Mouse (Mus musculus) thymus, postnatal 0 days (tissue): ENCODE measurements at regions not wholly inside any gene's neighbourhood (a gene's known extent, or its start where the extent isn't known, plus 50 kb on each side); places are given as distances from the start of the nearest gene placed in this dataset.
A peak's percentile ranks its signal among the peaks of the same experiment; 100 is the strongest.
"Not testable (repeated sequence)": the region's sequence is repeated elsewhere in the genome, so short reads cannot be mapped to it uniquely, and the experiment has no call there.

Experiments used
- DNase-seq: peaks from one replicate; pipeline ENCODE4 v3.0.0-alpha.2; 2015; ENCODE audit warnings: low spot score

DNA sequence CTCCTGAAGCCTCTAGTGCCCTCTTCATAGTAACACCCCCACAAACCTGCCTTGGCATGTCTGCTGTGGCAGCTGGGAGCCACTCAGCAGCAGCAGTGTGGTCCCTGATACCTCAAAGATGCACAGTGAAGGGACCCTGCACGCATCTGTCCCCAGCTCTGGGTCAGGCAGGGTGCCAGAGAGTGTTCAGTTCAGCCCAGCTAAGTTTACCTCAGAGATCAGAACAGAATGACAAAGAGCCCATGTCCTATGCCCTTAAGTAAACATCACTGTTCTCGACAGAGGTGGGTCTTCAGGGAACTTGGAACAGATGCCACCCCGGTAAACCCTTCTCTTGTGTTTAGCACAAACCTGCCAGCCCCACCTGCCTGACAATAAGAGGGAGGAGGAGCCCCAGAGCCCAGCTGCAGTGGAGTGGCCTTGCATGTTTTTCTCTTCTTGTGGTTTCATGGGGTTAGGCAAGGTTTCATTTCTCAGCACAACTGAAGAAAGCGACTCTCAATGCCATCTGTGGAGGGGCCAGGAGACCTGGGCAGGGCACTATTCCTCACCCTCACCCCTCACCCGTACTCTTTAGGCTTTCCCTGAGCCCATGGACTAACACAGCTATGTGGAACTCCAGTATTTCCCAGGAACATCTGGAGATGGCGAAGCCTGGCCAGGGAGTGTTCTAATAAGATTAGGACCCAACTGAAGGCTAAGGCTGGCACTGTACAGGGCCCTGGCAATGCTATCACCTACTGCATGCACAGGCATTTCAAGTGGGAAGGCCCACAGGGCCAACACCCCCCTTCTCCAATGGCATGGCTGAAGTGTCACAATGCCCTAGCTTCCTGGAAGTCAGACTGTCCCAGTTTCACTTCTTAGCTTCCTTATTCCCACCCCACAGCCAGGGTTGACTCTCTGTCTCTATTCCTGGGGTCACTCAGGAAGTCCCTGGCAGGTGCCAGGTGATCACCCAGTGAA lies 60.6 kb upstream of the Klf13 start:
- DNase-seq: peak; percentile 94

DNA sequence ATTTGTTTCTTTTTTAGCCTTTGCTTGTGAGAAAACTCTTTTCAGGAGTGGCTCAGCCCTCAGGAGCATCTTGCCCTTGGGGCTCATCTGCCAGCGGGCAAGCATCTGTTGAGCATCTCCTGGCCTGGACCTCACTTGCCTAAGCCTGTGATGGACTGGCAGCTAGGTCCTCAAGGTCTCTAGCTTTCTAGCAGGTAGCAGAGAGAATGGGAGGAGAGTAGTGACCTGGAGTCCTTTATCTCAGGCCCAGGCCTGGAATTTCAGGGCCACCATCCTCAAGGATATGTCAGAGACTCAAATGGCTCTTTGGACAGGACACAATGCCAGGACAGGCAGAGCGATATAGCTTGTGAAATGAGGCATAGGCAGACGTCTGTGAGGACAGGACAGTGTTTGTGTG lies 59.3 kb upstream of the Klf13 start:
- no peak for DNase-seq

DNA sequence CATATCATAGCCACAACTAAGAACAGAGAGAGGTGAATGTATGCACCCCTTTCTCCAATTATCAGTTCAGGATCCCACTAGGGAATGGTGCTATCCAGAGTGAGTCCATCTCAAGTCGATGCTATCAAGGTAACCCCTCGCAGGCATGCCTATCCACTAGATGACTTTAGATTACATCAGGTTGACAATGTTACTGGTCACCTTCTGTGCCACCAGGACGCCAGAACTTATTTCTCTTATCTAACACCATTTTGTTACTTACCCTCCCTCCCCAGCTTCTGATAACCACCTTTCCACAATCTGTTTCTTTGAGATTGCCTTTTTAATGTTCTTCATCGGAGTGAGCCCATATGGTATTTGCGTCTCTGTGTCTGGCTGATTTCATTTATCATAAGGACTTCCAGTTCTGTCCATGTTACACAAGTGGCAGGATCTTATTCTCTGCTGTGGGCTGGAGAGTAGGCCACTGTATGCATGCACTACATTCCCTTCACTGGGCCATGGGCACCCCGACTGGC lies 57.9 kb upstream of the Klf13 start:
- DNase-seq: no peak

DNA sequence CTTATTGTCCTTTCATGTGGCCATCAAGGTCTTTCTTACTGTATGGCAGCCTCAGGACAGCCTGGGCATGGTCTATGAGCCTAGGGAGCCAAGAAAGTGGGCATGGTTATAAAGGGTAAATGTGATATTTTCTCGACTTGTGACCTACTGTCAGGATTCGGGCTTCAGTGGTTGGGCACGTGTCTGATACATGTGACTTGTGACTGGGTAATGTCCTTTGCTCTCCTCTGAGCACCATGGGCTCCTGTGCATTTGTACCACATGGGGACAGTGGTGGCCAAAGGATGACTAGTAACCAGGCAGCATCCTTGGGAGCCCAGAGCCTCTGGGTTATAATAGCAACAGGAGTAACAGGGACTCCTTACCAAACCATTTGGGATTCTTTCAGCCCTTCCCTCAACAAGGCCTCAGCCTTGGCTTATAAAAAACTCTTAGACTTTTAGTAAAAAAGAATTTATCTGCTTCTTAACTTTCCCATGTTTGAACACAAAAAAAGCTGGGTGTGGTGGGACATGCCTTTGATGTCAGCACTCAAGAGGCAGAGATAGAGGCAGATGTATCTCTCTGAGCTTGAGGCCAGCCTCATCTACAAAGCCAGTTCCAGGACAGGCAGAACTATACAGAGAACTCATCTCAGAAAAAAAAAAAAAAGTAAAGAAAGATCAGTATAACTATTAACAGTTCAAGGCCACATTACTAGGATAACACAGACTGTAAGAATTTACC lies 56.7 kb upstream of the Klf13 start:
- no peak for DNase-seq

DNA sequence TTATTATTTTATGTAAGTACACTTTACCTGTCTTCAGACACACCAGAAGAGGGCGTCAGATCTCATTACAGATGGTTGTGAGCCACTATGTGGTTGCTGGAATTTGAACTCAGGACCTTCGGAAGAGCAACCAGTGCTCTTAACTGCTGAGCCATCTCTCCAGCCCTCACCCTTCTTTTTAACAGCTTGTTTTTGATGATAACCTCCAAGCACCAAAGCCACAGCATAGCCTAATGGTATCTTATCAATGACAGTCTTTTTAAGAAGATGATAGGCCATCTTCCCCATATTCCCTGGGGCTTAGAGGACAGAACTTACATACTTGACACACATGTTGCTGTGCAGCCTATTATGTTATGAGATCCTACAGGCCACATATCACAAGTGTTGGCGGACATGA lies 56.1 kb upstream of the Klf13 start:
- DNase-seq: not testable (repeated sequence)

DNA sequence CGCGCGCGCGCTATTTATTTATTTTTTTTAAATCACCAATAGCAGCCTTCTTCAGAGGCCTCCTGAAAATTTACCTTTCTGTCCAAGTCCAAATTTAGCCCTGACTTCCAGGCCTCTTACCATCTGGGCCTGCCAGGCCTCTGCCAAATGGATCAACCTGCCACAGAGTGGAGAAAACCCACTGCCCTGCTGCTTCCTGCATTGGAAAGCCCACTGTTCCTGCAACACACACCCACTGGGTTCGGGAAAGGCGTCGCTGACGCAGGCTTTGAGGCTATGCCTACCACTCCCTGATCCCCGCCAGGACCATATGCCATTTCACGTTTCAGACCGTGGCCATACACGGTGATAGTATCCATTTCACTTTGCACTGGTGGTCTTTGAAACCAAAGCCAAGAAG lies 53.4 kb upstream of the Klf13 start:
- DNase-seq: no peak

DNA sequence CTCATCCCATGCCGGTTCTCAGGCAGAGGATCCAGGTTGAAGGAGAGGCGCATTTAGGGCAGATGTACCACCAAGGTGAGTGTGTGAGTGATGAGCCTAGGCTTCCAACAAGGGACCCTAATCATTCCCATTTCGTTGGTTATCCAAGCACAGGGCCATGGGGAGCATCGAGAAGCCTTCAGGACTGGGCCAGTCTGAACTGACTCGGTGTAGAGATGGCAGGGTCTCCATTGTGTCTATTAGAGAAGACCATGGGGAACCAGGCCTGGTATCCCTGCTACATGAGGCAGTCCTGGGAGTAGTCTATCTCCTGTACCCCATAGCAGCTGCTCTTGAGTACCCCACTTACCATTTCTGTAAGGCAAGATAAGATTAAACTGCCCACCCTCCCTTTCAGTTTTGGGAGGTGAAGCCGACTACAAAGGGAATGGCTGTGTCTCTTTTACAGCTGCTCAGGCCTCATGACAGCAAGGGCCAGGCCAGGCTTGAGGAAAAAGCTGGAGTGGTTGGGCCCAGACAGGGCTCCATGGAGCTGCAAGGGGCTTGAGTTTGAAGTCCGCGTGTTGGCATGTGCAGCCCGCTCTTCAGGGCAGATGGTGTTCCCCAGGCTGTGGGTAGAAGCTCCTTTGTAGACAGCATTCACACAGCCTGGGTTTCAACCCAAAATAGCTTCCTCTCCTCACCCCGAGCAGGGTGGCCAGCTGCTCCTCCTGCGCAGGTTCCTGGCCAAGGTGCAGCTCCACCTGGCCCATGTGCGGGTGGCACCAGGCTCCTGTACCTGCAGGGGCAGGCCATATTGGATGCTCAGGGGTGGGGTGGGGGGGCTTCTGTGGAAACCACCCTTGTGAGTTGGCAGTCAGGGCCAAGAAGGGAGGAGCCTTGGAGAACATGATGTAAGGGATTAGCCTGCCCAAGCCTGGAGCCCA lies 52.6 kb upstream of the Klf13 start:
- peak; percentile 81 for DNase-seq

DNA sequence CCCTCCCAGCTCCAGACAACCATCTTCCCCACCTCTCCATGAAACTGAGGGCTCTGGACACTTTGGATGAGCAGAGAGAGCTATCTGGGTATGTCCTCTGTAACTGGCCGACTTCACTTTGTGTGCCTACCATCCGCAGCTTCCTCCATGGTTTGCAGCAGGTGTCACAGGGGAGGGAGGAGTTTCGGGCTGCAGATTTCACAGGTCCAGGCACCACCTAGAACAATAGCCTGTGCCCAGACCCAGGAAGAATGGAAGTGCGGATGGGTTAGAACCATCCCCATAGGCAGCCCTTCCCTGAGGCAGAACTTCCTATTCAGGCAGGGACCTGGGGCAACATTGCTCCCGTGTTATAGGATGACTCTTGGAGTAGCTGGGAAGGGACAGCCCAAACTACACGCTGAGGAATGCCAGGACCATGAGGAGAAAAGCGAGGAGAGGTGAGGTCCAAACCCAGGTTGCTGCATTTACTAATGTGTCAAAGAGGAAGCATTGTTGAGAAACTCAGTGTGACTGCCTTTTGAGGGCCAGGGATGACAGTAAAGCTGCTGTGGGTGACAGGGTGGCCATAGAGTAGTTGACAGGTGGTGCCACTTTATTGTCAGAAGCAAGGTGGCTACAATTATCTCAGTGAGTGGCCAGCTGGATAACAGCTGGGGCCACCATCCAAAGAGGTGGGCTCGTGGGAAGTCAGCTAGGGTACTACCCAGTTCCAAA lies 51.8 kb upstream of the Klf13 start:
- DNase-seq: peak; percentile 51

DNA sequence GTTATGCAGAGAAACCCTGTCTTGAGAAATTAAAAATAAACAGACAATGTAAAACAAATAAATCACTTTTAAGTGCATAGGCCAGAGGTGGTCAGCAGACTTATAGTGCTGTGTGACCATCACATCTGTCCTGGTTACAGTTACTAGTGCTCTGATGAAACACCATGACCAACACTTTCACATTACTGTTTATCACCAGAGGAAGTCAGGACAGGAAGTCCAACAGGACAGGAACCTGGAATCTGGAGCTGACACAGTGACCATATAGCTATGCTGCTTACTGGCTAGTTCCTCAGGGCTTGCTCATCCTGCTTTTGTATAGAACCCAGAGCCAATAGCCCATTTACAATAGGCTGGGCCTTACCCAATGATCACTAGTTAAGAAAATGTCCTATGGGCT lies 51.0 kb upstream of the Klf13 start:
- no peak for DNase-seq
